Mouse (Mus musculus): ENCODE data around the gene 6030458C11Rik. TPM values are rescaled to one million over a fixed set of nuclear protein-coding genes. Genes with fewer than 3 reads are reported as not detected.

6030458C11Rik gene
- polyA plus RNA-seq (2015; fragmentation: Nextera tagmentation; extraction: Ambion mirVana), result 23.1 and 25.3 TPM in 2 replicates

GRCm38 (mm10) chr15:12824197-12824952, at the start of gene 6030458C11Rik, which contains the start of gene Drosha:
TSS of gene 6030458C11Rik (minus strand) at chr15:12824649.
TSS of gene Drosha (plus strand) at chr15:12824815.
- Histone ChIP-seq H3K27me3 (no peaks in the 10 kb centered on the region), H3K27ac (peak within 1 kb of the TSS; percentile 68), H3K9me3 (replicated peaks) (no peaks in the 10 kb centered on the region), H3K9ac (peak within 1 kb of the TSS; percentile 88), H3K36me3 (peaks cover 38% of the 10 kb centered on the region), H3K4me1 (replicated peaks) (peaks cover 20% of the 10 kb centered on the region), H3K4me3 (peak within 1 kb of the TSS; percentile 91), H3K4me2 (peak within 1 kb of the TSS; percentile 81)
- WGBS, result under 1% methylated on average over 67 of the region's 67 CpGs
- ATAC-seq (replicated peaks; ENCODE audit: insufficient number of reproducible peaks, insufficient read depth, low FRiP score, low read depth), result peak; percentile 100

GRCm38 (mm10) chr15:12867269-12867668, 42.8 kb upstream of the 6030458C11Rik start:
- no peak overlapping the region for H3K27ac ChIP-seq
- peaks cover 25% of the 10 kb centered on the region; the same call in 1 of the 2 replicates for H3K36me3 ChIP-seq
- 80% methylated on average over 8 of the region's 8 CpGs for WGBS
- no peaks in the 10 kb centered on the region for H3K9me3 ChIP-seq (replicated peaks)
- no peak overlapping the region for H3K4me3 ChIP-seq
- H3K4me1 ChIP-seq (replicated peaks), result peaks cover 10% of the 10 kb centered on the region
- no peak overlapping the region for H3K9ac ChIP-seq
- no peak for ATAC-seq (replicated peaks; ENCODE audit: insufficient number of reproducible peaks, insufficient read depth, low FRiP score, low read depth)
- no peaks in the 10 kb centered on the region for H3K27me3 ChIP-seq
- H3K4me2 ChIP-seq, result no peak overlapping the region

- no peak overlapping the region for H3K4me3 ChIP-seq
- ATAC-seq (replicated peaks; ENCODE audit: insufficient number of reproducible peaks, insufficient read depth, low FRiP score, low read depth), result no peak
- H3K9ac ChIP-seq, result no peak overlapping the region
- 60% methylated on average over 7 of the region's 7 CpGs for WGBS
- peaks cover 32% of the 10 kb centered on the region for H3K36me3 ChIP-seq
- H3K4me1 ChIP-seq (replicated peaks), result peaks cover 10% of the 10 kb centered on the region
- no peak overlapping the region for H3K27ac ChIP-seq
- H3K9me3 ChIP-seq (replicated peaks), result no peaks in the 10 kb centered on the region
- no peaks in the 10 kb centered on the region for H3K27me3 ChIP-seq
- no peak overlapping the region for H3K4me2 ChIP-seq
Observed at GRCm38 (mm10) chr15:12865595-12866314, 41.3 kb upstream of the 6030458C11Rik start.

GRCm38 (mm10) chr15:12863669-12864068, 39.2 kb upstream of the 6030458C11Rik start:
- peaks cover 47% of the 10 kb centered on the region for H3K36me3 ChIP-seq
- no peaks in the 10 kb centered on the region for H3K9me3 ChIP-seq (replicated peaks)
- 20% methylated on average over 1 of the region's 1 CpGs for WGBS
- peaks cover 9% of the 10 kb centered on the region for H3K4me1 ChIP-seq (replicated peaks)
- no peak overlapping the region for H3K9ac ChIP-seq
- no peak overlapping the region for H3K4me2 ChIP-seq
- ATAC-seq (replicated peaks; ENCODE audit: insufficient number of reproducible peaks, insufficient read depth, low FRiP score, low read depth), result no peak
- no peaks in the 10 kb centered on the region for H3K27me3 ChIP-seq
- H3K4me3 ChIP-seq, result no peak overlapping the region
- H3K27ac ChIP-seq, result no peak overlapping the region

- Histone ChIP-seq H3K4me3 (no peak overlapping the region), H3K27ac (no peak overlapping the region), H3K36me3 (peaks cover 35% of the 10 kb centered on the region), H3K9me3 (replicated peaks) (no peaks in the 10 kb centered on the region), H3K4me1 (replicated peaks) (peaks cover 21% of the 10 kb centered on the region), H3K9ac (no peak overlapping the region), H3K27me3 (no peaks in the 10 kb centered on the region), H3K4me2 (no peak overlapping the region)
- no peak for ATAC-seq (replicated peaks; ENCODE audit: insufficient number of reproducible peaks, insufficient read depth, low FRiP score, low read depth)
- 84% methylated on average over 3 of the region's 3 CpGs for WGBS
Observed at GRCm38 (mm10) chr15:12862061-12862460, 37.6 kb upstream of the 6030458C11Rik start.

GRCm38 (mm10) chr15:12858645-12859044, 34.2 kb upstream of the 6030458C11Rik start:
- Histone ChIP-seq H3K4me2 (no peak overlapping the region), H3K36me3 (peaks cover 48% of the 10 kb centered on the region), H3K9ac (no peak overlapping the region), H3K27me3 (no peaks in the 10 kb centered on the region), H3K9me3 (replicated peaks) (no peaks in the 10 kb centered on the region), H3K4me3 (no peak overlapping the region), H3K4me1 (replicated peaks) (peaks cover 13% of the 10 kb centered on the region), H3K27ac (no peak overlapping the region)
- no peak for ATAC-seq (replicated peaks; ENCODE audit: insufficient number of reproducible peaks, insufficient read depth, low FRiP score, low read depth)
- WGBS, result 86% methylated on average over 3 of the region's 3 CpGs

GRCm38 (mm10) chr15:12857840-12858516, 33.5 kb upstream of the 6030458C11Rik start:
- 58% methylated on average over 12 of the region's 12 CpGs for WGBS
- peak overlapping the region; percentile 67 for H3K27ac ChIP-seq
- peak; percentile 65; the same call in 1 of the 2 replicates for ATAC-seq (replicated peaks; ENCODE audit: insufficient number of reproducible peaks, insufficient read depth, low FRiP score, low read depth)

GRCm38 (mm10) chr15:12856780-12857179, 32.3 kb upstream of the 6030458C11Rik start:
- Histone ChIP-seq H3K27ac (no peak overlapping the region), H3K4me3 (no peak overlapping the region), H3K9ac (no peak overlapping the region), H3K4me1 (replicated peaks) (peaks cover 13% of the 10 kb centered on the region), H3K9me3 (replicated peaks) (no peaks in the 10 kb centered on the region), H3K27me3 (no peaks in the 10 kb centered on the region), H3K4me2 (no peak overlapping the region), H3K36me3 (peaks cover 60% of the 10 kb centered on the region)
- ATAC-seq (replicated peaks; ENCODE audit: insufficient number of reproducible peaks, insufficient read depth, low FRiP score, low read depth), result no peak
- WGBS, result 97% methylated on average over 6 of the region's 6 CpGs

More at GRCm38 (mm10) chr15:12857840-12858516, 33.5 kb upstream of the 6030458C11Rik start:
- Histone ChIP-seq H3K9ac (no peak overlapping the region), H3K27me3 (no peaks in the 10 kb centered on the region), H3K4me1 (replicated peaks) (peaks cover 13% of the 10 kb centered on the region), H3K4me2 (no peak overlapping the region), H3K36me3 (peaks cover 55% of the 10 kb centered on the region), H3K9me3 (replicated peaks) (no peaks in the 10 kb centered on the region), H3K4me3 (no peak overlapping the region)

- Histone ChIP-seq H3K4me3 (no peak overlapping the region), H3K4me2 (no peak overlapping the region), H3K9ac (no peak overlapping the region), H3K27ac (no peak overlapping the region), H3K9me3 (replicated peaks) (no peaks in the 10 kb centered on the region), H3K36me3 (peaks cover 56% of the 10 kb centered on the region), H3K27me3 (no peaks in the 10 kb centered on the region), H3K4me1 (replicated peaks) (peaks cover 10% of the 10 kb centered on the region)
- ATAC-seq (replicated peaks; ENCODE audit: insufficient number of reproducible peaks, insufficient read depth, low FRiP score, low read depth), result no peak
- 91% methylated on average over 8 of the region's 8 CpGs for WGBS
Observed at GRCm38 (mm10) chr15:12853471-12853870, 29.0 kb upstream of the 6030458C11Rik start.

- no peak overlapping the region for H3K4me2 ChIP-seq
- no peak for ATAC-seq (replicated peaks; ENCODE audit: insufficient number of reproducible peaks, insufficient read depth, low FRiP score, low read depth)
- peaks cover 68% of the 10 kb centered on the region for H3K36me3 ChIP-seq
- H3K4me3 ChIP-seq, result no peak overlapping the region
- H3K4me1 ChIP-seq (replicated peaks), result no peaks in the 10 kb centered on the region
- H3K27ac ChIP-seq, result no peak overlapping the region
- no peaks in the 10 kb centered on the region for H3K27me3 ChIP-seq
- H3K9ac ChIP-seq, result no peak overlapping the region
- WGBS, result 75% methylated on average over 4 of the region's 4 CpGs
- no peaks in the 10 kb centered on the region for H3K9me3 ChIP-seq (replicated peaks)
Observed at GRCm38 (mm10) chr15:12849373-12849772, 24.9 kb upstream of the 6030458C11Rik start.
